Mouse (Mus musculus) heart, postnatal 36 days (tissue): ENCODE measurements around the gene Prtn3. TPM values are rescaled to one million over a fixed set of nuclear protein-coding genes. Genes with fewer than 3 reads are reported as not detected.

Experiments
- DNase-seq, 2 experiments: peaks; one replicate each; pipeline ENCODE4 v3.0.0; 2021 to 2022
- intact Hi-C: fragments of 180-260 bp; cut with DNase I; formaldehyde crosslinking; loops from one replicate; pipeline ENCODE4 v1.15.1; 2025
- total RNA-seq, 2 experiments: library from RNA; stranded (reverse); gene quantifications; 2 replicates each; pipeline ENCODE4 v1.2.3; 2021

Prtn3 gene
- total RNA-seq, 2 experiments from 2014 or later: not detected

DNA sequence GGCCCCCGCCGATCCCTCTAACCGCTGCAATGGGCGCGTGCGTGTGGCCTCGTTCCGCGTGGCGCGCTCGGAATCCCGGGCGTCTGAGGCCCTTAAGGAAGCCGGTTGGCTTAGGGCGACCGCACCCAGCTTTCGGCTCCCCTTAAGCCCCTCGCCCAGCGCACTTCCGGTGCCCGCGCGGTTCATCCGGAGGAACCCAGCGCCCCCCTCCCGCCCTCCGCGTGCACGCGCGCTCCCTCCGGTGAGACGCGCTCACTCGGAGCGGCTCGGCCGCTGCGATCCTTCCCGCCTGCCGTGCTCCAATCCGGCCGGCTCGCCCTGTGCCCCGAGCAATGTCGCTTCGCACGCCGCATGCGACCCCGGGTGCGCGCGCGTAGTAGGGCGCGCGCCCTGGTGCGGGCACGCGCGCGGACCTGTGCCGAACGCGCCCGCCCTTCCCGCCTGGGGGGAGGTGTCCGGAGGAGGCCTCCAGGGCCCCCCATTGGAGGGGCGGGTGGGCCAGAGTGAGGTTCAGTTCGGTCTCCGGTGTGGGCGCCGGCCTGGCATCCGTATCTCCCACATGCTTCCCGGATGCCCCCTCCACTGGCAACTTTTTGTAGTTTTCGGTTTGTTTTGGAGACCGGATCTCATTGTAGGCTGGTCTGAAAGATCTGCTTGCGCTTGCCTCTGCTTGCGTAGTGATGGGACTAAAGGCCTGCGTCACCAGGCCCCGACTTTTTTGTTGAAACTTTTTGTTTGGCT is 19.3 kb upstream of the Prtn3 start:
- intact Hi-C loops: no loop called here
- peak; percentile 69 to 79 for DNase-seq

DNA sequence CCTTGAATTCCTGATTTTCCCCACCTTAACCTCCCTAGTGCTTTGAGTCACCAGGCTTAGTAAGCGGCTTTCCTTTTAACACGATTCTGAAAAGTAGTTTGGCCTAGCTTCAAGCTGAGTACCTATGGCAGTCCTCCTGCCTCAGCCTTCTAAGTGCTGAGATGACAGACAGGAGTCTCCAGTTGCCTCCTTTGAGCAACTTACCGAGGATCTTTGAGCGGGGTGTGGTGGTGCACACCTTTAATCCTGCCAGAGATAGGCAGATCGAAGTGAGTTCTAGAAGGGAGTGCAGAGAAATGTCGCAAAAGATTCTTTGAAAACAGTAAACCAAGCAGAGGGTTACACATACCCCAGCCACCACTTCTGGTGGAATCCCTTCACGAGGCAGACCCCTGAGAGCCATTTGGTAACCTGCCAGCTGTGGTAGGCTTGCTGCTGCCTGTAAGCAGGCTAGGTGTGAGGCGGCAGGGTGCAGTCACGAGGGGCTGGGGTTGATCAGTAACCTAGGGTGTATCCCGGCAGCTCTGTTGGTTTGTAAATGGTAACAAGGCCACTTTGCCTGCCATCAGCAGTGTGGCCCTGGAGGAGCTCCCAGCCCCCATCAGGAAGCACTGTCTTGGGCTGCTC is 18.6 kb upstream of the Prtn3 start:
- intact Hi-C loops: no loop called here
- no peak for DNase-seq

DNA sequence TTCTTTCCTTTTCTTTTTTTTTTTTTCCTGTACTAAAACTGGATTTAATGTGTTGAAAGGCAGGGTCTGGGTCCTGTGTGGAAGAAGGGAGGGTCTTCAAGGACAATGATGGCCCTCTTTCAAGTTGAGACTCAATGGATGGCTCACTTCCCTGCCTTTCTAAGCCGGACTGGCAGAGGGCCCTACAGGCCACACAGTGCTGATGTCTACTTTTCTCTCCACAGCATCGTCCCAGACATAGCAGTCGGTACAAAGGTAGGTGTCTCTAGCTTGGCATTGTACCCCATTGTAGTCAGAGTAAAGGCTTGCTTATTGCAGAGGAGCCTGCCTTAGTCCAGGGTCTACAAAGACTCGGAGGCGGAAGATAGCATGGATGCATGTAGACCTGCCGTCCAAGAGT is 18.0 kb upstream of the Prtn3 start:
- DNase-seq: no peak
- intact Hi-C loops: no loop called here

DNA sequence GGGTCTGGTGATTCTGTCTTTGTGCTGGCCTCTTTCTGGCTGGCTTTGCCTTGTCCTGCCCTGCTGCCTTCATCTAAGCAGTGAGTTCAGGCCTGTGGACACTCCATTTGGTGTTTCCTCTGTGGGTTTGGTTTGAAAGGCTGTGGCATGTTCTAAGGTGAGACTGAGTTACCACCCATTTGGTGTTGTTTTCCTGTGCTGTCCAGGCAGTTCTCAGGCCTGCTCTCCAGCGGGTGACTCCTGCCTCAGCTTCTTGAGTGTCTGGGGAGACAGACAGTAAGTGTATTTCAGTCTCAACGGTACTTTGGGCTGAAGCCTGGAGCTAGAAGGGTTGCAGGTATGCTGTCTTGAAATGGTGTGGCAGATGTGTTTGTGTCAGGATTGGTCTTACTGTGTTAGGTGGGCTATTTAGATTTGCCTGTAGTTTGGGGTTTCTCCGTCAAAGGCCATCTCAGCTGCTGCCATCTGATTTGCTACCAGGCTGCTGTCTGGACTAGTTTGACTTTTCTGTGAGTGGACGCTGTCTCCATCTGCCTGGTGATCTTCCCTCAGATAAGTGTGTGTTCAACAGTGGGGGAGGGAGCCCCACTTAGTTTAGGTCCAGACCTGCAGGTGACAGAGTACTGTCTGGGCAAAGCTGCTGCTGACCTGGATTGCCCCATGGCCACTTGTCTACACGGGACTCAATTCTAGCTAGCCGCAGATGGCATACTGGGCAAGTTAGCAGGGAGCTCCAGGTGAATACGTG is 17.4 kb upstream of the Prtn3 start:
- intact Hi-C loops: no loop called here
- no peak for DNase-seq

DNA sequence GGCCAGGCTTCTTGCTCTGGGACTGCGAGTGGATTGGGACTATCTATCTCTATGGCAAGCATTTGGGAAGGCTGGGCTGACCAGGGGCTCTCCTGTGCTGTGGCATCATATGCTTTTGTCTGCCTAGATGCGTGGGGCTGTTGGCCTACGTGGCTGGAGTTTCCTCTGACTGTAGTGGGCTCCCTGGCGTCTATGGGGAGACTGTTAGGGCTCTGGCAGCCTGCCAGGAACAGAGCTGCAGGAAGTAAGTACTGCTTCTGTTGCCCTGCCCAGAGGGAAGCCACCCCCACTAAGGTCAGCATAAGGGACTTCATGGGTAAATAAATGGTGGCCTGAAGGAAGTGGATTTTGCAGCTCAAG is 16.8 kb upstream of the Prtn3 start:
- intact Hi-C loops: no loop called here

DNA sequence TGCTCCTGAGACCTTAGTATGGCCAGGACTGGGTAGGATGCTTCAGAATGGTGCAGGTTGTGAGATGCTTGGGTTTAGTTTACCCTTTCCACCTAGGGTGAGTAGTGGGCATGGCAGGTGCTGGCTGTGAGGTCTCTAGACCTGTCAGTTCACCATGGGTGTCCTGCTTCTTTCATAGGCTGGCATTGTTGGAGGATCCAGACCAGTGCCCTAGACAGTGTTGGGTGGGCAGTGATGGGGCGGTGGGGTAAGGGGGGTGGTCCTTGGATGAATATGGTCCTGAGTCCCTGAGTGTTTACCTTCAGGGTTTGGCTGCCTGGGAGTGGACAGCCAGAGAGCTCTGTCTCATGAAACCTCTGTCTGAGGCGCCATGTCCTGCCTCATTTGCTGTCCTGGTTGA is 16.4 kb upstream of the Prtn3 start:
- intact Hi-C loops: loop anchor here (2.0 kb wide), 1 partner anchor 17 kb away; no protein-coding TSS in a partner anchor
- DNase-seq: no peak

More for the DNA sequence above, 16.8 kb upstream of the Prtn3 start:
- peak; percentile 71 to 74 for DNase-seq

DNA sequence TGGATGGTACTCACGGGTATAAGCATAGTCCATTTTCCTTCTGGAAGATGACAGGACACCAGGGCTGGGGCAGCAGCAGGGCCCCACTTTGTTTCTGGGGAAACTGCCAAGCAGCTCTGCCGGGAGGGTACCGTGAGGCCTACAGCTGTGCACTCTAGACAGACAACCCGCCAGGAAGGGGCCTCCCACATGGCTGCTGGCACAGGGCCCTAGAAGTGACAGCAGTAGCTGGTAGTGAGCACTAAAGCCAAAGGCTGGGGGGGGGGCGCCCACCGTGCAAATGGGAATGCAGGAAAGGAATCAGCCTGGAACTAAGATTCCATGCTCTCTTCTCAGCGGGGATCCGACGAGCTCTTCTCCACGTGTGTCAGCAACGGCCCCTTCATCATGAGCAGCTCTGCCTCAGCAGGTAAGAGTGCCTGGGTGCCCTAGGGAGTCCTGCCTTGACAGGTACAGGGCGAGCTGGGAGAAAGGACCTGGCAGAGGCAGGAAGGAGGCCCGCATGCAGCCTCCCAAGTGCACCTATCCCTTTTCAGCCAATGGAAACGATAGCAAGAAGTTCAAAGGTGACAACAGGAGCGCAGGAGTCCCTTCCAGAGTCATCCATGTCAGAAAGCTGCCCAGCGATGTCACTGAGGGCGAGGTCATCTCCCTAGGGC is 15.7 kb upstream of the Prtn3 start:
- intact Hi-C loops: loop anchor here (2.0 kb wide), 1 partner anchor 18 kb away; no protein-coding TSS in a partner anchor

DNA sequence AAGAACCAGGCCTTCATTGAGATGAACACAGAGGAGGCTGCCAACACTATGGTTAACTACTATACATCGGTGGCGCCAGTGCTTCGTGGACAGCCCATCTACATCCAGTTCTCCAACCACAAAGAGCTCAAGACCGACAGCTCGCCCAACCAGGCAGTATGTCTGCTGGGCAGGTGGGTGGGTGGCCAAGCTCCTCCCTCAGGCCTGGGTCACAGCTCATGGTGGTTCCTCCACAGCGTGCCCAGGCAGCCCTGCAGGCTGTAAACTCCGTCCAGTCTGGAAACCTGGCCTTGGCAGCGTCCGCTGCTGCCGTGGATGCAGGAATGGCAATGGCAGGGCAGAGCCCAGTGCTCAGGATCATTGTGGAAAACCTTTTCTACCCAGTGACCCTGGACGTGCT is 15.2 kb upstream of the Prtn3 start:
- DNase-seq: no peak
- intact Hi-C loops: loop anchor here (2.0 kb wide), 1 partner anchor 18 kb away; no protein-coding TSS in a partner anchor

More for the DNA sequence above, 15.7 kb upstream of the Prtn3 start:
- DNase-seq: peak; percentile 60 to 66

DNA sequence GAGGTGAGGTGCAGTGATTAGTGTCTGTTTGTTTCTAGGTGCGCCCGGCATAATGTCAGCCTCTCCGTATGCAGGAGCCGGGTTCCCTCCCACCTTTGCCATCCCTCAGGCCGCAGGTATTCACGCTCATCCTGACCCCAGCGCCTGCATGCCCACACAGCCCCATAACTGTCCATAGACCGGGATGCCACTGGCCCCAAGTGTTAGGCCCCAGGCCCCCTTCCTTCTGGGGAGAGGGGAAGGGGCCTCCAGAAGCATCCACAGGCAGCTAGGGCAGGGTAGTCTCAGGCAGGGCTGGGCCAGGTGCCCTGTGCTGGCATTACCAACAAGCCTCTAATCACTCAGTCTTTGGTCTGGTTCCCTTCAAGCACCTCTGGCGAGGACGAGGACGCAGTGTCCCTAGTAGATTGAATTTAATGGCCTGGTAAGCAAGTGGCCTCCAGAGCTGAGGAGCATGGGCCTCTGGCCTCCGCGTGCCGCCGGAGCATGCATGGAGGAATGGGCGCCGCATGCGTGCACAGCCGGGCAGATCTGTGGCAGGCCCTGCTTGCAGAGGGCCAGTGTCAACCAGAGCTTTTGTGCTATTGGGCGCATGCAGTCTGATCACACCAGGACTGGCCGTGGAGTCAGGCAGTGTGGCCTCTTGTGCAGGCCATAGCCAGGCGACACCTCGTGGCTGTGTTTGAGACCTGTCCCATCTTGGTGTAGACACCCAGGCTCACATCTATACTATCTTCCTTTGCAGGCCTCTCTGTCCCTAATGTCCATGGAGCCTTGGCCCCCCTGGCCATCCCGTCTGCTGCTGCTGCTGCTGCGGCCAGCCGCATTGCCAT is 14.0 kb upstream of the Prtn3 start:
- DNase-seq: no peak

DNA sequence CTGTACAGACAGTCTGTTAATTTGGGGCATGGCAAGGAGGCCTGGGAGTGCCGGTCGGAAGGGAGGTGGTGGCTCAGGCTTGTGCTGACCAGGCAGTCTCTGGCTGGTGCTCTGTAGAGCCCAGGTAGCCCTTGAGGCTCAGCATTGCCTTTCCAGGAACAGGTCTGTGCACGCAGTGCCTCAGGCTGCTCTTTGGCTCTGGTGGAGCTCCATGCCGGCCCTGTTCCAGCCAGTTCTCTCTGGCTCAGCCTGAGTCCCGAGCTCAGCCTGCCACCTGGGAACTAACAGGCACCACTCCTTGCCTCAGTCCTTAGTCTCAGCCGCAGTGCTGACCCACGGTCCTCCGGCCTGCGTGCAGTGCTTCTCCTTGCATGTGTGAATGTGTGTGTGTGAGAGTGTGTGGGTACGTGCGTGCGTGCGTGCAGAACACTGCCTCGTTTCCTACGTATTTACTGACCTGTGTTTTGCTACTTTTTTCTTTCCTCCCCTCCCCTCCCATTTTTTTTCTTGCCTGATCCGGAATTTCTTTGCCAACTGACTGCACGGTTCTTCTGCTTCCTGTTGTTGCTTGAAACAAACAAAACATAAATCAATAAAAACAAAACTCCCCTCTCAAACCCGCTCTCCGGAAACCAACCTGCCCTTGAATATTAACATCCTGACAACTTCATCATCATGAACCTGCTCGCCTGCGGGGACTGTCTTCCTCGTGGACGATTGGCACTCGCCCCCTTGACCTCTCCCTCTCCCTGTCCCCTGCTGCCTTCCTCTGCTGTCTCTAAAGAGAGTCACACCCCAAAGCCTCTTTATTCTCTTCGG is 12.8 kb upstream of the Prtn3 start:
- intact Hi-C loops: no loop called here
- DNase-seq: no peak

More for the DNA sequence above, 14.0 kb upstream of the Prtn3 start:
- intact Hi-C loops: no loop called here

DNA sequence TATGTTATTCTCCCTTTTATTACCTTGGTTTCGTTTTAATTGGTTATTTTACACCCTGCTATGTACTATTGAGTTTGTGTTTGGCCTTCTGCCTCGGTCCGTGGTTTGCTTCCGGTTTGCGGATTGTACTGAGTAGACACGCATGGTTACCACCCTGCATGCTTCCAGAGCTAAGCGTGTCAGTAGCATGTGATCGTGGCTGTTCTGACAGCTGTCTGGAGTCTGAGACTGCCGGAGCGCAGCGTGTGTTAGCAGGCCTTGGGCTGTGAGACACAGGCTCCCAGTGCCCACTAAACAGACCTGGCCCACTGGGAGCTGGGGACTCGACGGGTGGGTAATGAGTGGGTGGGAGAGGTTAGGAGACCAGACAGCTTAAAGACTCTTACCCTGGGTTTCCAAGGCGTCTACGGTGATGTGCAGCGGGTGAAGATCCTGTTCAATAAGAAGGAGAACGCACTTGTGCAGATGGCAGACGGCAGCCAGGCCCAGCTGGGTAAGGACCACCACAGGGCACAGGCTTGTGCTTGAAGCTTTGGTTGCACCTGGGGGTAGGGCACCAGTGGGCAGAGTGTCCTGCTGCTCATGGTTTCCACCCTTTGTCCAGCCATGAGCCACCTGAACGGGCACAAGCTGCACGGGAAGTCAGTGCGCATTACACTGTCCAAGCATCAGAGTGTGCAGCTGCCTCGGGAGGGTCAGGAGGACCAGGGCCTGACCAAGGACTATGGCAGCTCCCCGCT is 12.1 kb upstream of the Prtn3 start:
- intact Hi-C loops: no loop called here
- no peak for DNase-seq

DNA sequence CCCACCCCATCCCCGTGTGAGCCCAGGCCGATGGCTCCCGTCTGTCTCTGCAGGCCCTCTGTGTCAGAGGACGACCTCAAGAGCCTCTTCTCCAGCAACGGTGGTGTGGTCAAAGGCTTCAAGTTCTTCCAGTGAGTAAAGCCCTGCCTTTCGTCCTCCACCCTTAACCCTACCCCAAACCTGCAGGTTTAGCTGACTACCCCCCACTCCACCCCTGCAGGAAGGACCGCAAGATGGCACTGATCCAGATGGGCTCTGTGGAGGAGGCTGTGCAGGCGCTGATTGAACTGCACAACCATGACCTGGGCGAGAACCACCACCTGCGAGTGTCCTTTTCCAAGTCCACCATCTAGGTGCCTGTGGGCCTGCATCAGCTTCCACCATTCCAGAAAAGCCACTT is 11.4 kb upstream of the Prtn3 start:
- intact Hi-C loops: no loop called here
- no peak for DNase-seq

DNA sequence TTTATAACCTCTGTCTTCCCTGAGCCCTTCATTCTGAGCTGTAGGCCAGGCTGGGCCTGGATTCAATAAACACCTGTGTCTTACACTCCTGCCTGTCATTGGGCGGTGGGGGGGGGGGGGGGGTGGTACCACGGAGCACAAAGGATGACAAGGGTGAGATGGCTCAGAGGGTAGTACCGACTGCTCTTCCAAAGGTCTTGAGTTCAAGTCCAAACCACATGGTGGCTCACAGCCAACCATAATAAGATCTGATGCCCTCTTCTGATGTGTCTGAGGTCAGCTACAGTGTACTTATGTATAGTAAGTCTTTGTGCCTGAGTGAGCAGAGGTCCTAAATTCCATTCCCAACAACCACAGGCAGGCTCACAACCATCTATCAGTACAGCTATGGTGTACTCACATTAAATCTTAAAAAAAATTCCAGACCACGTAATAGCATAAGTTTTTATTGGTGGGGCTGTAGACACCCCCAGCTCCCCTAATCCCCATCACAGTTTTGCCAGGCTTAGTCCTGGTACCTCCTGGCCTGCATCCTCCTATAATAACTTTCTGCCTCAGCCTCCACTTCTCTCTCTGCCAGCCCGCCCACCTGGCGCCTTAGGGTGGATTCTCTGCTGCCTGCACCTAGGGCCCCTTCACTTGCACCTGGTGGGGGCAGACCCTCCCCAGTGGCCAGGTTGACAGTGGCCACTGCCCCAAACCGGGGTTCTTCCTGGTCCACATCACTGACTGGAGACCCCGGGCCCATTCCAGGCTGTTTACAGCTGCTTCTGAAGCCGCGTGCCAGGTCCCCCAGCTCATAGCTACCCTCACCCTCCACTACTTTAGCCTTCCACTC is 9.7 kb upstream of the Prtn3 start:
- intact Hi-C loops: no loop called here
- no peak for DNase-seq

DNA sequence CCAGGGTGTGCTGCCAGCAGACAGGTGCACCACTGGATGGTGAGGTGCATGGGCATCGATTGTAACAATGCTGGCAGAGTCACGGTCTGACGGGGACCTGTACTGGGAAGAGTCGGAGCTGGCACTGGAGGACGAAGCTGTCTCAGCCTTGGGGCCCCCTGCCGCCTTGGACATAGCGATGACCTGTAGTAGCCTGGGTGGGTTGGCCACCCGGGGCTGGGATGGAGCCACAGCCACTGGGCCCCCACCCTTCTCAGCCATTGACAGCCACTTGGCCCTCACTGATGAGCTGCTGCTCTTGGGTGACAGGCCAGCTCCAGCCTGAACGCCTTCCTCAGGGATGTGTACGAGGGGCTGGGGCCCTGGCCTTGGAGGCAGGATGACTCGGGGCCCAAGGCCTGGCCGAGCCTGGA is 9.1 kb upstream of the Prtn3 start:
- intact Hi-C loops: no loop called here
- DNase-seq: no peak

DNA sequence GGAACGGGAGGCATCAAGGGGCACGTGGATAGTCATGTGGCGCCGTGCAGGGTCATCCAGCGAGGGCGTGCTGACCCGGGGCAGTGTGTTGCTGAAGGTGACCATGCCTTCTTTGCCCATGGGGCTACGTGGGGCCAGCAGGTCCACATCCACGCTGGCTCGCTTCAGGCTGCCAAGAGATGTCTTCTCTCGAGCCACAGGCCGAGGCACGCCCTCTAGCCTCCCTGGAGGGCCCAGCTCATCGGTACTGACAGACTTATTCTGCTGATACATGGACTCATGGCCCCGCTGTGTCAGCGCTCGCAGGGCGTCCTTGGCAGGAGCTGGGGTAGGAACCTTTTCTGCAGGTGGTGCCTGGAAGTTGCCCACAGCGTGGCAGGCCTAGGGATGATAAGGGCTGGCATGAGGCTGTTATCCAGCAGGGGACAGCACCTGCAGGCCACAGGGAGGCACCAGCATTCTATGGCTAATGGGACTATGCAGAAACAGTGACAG is 8.4 kb upstream of the Prtn3 start:
- intact Hi-C loops: no loop called here
- DNase-seq: no peak

DNA sequence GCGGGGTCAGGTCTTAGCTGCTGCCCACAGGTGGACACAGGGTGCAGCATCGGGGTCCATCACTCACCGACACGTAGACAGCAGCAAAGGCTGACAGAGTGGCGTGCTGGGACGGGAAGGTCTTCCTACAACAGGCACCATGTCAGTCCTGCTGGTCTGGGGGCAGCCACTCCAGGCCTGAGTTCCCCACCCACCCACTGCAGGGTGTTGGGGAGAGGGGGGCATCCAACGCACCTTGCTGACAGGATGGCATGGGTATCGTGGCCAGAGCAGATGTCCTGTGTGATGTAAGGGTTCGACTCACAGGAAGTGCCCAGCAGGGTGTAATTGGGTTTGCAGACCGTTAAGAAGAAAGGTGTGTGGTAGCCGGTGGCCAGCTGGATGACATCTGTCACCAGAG is 7.7 kb upstream of the Prtn3 start:
- intact Hi-C loops: no loop called here
- DNase-seq: no peak

DNA sequence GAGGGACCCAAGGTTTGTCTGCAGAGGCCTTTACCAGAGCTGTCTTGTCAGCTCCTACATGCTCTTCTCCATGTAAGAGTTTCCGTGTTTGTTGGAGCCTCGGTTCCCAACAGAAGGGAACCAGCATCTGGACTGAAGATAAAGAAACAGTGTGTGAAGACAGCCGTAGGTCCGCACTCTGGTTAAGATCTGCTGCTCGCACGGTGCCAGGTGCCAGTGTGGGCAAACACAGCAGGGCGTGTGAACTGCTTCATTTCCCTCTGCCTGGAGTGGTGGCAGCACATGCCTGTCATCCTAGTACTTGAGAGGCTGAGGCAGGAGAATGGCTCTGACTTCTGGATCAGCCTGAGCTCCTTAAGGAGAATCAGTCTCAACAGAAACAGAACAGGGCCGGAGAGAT is 2.4 kb upstream of the Prtn3 start:
- intact Hi-C loops: no loop called here
- no peak for DNase-seq

DNA sequence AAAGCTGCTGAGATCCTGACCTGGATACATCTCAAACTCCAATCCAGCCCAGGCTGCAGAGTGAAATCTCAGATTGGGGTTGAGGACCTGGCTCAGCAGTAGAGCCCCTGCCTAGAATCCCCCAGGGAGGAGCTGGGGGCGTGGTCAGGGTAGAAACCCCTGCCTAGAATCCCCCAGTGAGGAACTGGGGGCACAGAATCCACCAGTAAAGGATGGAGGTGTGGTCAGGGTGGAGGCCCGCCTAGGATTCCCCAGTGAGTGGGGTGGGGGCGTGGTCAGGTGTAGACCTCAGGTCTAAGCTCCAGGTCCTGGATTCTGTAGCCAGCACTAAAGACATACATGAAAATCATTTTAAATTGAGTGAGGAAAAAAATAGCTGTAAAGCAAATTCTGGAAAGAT is 1.4 kb upstream of the Prtn3 start:
- intact Hi-C loops: no loop called here
- no peak for DNase-seq
